Mouse (Mus musculus) brain, embryonic 14.5 days (tissue): ENCODE measurements around the gene Zkscan8. TPM values are rescaled to one million over a fixed set of nuclear protein-coding genes. Genes with fewer than 3 reads are reported as not detected.
"Not testable (repeated sequence)": the region's sequence is repeated elsewhere in the genome, so short reads cannot be mapped to it uniquely, and the experiment has no call there.

Experiments
- DNase-seq: peaks from one replicate; pipeline ENCODE4 v3.0.0-alpha.2; 2011; ENCODE audit warnings: low read depth
- CTCF ChIP-seq: fragments of 200-500 bp; IDR thresholded peaks from 2 replicates; pipeline ENCODE4 v1.5.1; 2012; ENCODE audit warnings: inconsistent platforms, mild to moderate bottlenecking, moderate library complexity, borderline replicate concordance; ENCODE audit not compliant: insufficient read depth, insufficient read length; ENCODE audit errors: extremely low read depth
- POLR2A ChIP-seq: fragments of 200-500 bp; IDR thresholded peaks from 2 replicates; pipeline ENCODE4 v1.6.1; 2012; ENCODE audit warnings: mild to moderate bottlenecking, inconsistent platforms, borderline replicate concordance; ENCODE audit not compliant: poor library complexity, insufficient read depth, insufficient read length, severe bottlenecking; ENCODE audit errors: extremely low read depth
- polyA plus RNA-seq: library from polyadenylated mRNA; depleted of rRNA; stranded (reverse); fragments of >200 nt; gene quantifications from 2 replicates; pipeline ENCODE4 v1.2.3, GENCODE M21; 2012; rRNA removed

Zkscan8 gene
- polyA plus RNA-seq = 11.4 and 12.0 TPM in 2 replicates

- peak; percentile 96 for DNase-seq
- TF ChIP-seq POLR2A = peak; percentile 67
- TF ChIP-seq CTCF = no peak
Observed at GRCm38 (mm10) chr13:21530781-21531201, at the start of gene Zkscan8. Zkscan8 (minus strand) TSS chr13:21531120.

GRCm38 (mm10) chr13:21559793-21560192, 28.9 kb upstream of the Zkscan8 start, which contains the start of gene Olfr1535:
Olfr1535 (minus strand) TSS chr13:21559893.
- DNase-seq = no peak

GRCm38 (mm10) chr13:21550416-21551110, 19.6 kb upstream of the Zkscan8 start:
- DNase-seq = peak; percentile 0
- TF ChIP-seq POLR2A (no peak), CTCF (no peak)

More at GRCm38 (mm10) chr13:21559793-21560192, 28.9 kb upstream of the Zkscan8 start, which contains the start of gene Olfr1535:
- no peak for TF ChIP-seq POLR2A
- TF ChIP-seq CTCF = no peak

GRCm38 (mm10) chr13:21549487-21549886, 18.6 kb upstream of the Zkscan8 start:
- no peak for TF ChIP-seq POLR2A
- no peak for TF ChIP-seq CTCF
- no peak for DNase-seq

- TF ChIP-seq POLR2A = no peak
- TF ChIP-seq CTCF = no peak
- no peak for DNase-seq
Observed at GRCm38 (mm10) chr13:21542708-21543107, 11.8 kb upstream of the Zkscan8 start, which contains the start of gene Olfr1366. Olfr1366 (minus strand) TSS chr13:21542808.

- TF ChIP-seq POLR2A (no peak), CTCF (no peak)
- DNase-seq = peak; percentile 11
Observed at GRCm38 (mm10) chr13:21530136-21530535, 784 bp downstream of the Zkscan8 start.

GRCm38 (mm10) chr13:21506221-21506649, 24.7 kb downstream of the Zkscan8 start:
- TF ChIP-seq POLR2A (no peak), CTCF (no peak)
- DNase-seq = peak; percentile 95

- DNase-seq = no peak
- no peak for TF ChIP-seq POLR2A
- no peak for TF ChIP-seq CTCF
Observed at GRCm38 (mm10) chr13:21502296-21502695, 28.6 kb downstream of the Zkscan8 start.

GRCm38 (mm10) chr13:21501182-21501581, 29.7 kb downstream of the Zkscan8 start, which contains the start of gene Gm11273:
Gm11273 (minus strand) TSS chr13:21501418.
- not testable (repeated sequence) for DNase-seq

- no peak for DNase-seq
- no peak for TF ChIP-seq POLR2A
Observed at GRCm38 (mm10) chr13:21495080-21495479, 35.8 kb downstream of the Zkscan8 start, which contains the start of gene AK157302. AK157302 (plus strand) TSS chr13:21495223.

- TF ChIP-seq POLR2A (no peak), CTCF (no peak)
- no peak for DNase-seq
Observed at GRCm38 (mm10) chr13:21492847-21493246, 38.1 kb downstream of the Zkscan8 start.

- TF ChIP-seq CTCF (no peak), POLR2A (no peak)
- DNase-seq = no peak
Observed at GRCm38 (mm10) chr13:21486881-21487280, 44.0 kb downstream of the Zkscan8 start.

- TF ChIP-seq POLR2A = peak; percentile 5; the same call in 1 of the 2 replicates
- peak; percentile 93 for DNase-seq
Observed at GRCm38 (mm10) chr13:21478759-21479670, 51.9 kb downstream of the Zkscan8 start, which contains the start of the genes Zkscan4 and Gm10065. Zkscan4 (plus strand) TSS chr13:21478907. Gm10065 (minus strand) TSS chr13:21479441.
